Mouse (Mus musculus) thymus, postnatal 25 days (tissue): ENCODE measurements around the gene Gsdma3.

Experiments
- DNase-seq: peaks from one replicate; pipeline ENCODE4 v3.0.0; 2022

Gene Gsdma3

GRCm38 (mm10) chr11:98625611-98626410 is at the start of gene Gsdma3, which contains the start of gene Gm12355:
TSS of gene Gsdma3 (plus strand) at chr11:98626360.
TSS of gene Gm12355 (minus strand) at chr11:98625661.
- DNase-seq: no peak

GRCm38 (mm10) chr11:98577776-98578175 is 48.4 kb upstream of the Gsdma3 start:
- DNase-seq: no peak

DNA sequence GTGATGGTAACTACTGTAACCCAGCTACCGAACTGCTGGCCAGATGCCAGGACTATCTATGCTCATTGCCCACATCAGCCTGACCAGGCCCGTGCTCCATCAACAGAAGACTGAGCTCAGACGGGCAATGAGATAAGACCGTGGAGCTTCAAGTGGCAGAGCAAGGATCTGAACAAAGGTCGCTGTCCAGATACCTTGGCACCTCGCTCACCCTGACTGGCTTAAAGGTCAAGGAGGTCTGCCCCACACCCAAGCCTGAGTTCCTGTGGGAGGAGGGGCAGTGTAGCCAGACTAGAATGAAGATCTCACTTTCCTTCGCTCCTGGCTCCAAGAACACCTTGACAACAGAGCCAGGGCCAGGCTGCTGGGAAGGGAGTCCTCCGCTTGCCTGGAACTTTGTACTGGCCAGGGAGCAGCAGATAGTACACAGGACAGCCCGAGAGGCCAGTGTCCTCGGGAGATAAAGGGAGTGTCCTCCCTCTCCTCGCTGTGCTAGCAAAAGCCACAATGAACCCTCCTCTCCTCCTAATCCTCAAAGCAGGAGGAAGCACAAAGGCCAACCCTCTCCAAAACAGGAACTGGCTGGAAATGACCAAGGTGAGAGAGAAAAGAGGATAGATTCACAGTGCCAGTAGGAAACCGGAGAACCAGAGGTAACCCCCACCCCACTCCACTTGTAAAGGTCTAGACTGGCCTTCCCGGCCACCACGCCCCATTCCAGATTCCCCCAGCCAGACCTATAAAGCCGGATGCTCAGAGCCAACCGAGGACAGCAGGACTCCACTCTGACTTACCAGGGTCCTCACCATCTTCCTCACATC is 45.6 kb upstream of the Gsdma3 start:
- DNase-seq: no peak

GRCm38 (mm10) chr11:98581286-98582029 is 44.7 kb upstream of the Gsdma3 start:
- DNase-seq: no peak

GRCm38 (mm10) chr11:98582030-98582388 is 44.2 kb upstream of the Gsdma3 start:
- DNase-seq: no peak

DNA sequence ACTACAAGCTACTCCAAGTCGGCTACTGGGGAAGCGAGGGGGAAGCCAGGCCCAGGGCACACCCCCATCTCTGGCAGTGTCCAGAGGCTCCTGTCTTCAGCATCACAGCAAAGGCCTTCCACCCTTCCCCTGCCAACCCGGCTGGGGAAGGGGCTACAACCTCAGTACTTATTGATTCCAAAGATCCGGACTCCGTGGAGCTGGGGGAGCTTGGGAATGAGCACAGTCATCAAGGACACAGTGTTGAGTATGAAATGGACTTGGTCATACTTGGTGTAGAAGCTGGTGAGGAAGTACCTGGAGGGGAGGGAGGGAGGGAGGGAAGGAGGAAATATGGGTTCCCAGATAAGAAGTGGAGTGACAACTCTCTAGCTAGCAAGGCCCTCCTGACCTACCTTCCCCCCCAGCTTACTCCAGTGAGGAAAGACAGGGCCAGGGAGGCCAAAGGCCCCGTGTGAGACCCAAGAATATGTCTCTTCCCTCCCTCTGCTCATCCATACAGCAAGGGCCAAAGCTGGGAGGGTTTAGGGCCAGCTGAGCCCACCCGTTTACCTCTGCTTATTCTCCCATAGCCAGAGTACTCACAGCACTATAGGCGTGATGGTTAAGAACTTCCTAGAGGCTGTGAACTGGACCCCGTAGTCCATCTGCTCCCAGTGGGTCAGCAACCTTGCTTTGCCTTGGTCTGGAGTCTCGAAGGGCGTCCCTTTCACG is 43.5 kb upstream of the Gsdma3 start:
- no peak for DNase-seq

GRCm38 (mm10) chr11:98583265-98583552 is 43.0 kb upstream of the Gsdma3 start:
- no peak for DNase-seq

DNA sequence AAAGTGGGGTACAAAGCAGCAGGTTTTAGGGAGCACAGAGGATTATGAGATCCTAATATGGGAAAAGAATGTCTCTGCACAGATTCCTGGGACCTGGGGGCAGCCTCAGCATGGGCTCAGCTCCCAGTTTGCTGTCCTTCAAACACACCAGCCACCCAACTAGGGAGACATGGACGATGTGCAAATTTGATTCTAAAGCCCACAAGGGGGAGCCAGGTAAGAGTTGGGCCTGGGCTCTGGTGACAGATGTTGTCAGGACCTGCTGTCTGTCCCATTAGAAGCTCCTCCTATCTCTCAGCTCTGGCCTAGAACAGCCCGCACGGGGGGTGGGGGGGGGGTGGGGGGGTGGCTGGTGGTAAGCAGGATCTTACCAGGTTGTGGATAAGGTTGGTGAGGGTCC is 42.6 kb upstream of the Gsdma3 start:
- DNase-seq: peak; percentile 26

DNA sequence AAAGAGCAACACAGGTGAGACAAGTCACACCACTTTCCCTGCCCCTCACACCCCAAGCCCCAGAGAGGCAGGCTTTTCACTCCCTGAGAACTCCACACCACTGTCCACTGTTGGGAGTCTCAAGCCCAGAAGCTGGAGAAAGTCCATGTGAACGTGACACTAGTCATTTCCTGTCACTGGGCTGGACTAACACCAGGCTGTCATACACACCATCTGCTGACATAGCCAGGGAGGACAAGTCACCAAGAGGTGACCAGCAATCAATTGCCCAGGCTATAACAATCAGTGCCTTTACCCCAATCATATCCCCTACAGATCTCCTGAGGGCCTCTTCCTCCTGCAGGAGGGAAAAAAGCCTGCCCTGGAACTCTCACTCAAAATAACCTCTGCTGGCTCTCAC is 42.0 kb upstream of the Gsdma3 start:
- DNase-seq: no peak

- DNase-seq: no peak
Measured at GRCm38 (mm10) chr11:98584629-98585177, 41.5 kb upstream of the Gsdma3 start.

GRCm38 (mm10) chr11:98586087-98586891 is 39.9 kb upstream of the Gsdma3 start:
- no peak for DNase-seq

GRCm38 (mm10) chr11:98586892-98587563 is 39.1 kb upstream of the Gsdma3 start, which contains the start of gene Ormdl3:
TSS of gene Ormdl3 (minus strand) at chr11:98587368.
- DNase-seq: peak; percentile 98

DNA sequence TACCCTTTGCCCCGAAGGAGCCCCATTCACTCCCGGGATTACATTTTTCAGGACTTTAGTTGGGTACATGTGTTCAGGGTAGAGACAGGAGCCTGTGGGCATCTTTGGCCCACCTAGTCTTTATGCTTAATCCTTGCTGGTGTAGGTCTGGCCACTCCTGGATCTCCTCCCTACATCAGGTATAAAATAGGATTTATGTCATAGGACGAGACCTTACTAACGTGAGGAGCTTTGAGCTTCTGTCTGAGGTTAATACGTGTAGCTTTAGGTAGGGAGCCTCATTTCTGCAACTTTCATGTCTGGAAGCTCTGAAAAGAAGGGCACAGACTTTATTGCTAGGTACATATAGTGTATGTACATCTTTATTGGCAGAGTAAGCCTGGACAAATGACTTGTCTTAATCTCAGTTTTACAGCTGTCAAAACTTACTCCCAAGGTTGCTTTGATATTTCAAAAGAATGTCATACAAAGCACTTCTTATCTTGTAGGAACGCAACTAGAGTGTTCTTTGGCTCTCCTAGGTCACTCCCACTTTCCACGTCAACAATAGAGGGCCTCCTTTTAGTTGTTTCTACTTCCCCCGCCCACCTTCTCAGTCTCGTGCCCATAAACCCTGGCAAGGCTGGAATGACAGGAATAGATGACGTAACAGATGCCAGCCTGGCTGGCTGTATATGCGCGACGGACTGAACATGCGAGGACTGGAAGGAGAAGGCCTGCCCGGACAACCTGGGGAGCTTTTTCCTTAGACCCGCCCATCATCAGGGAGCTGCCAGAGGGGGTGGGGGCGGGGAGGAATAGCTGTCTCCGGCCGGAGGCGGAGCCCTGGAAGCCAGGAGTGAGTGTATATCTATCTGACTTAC is 38.2 kb upstream of the Gsdma3 start:
- DNase-seq: peak; percentile 49

GRCm38 (mm10) chr11:98588833-98589281 is 37.3 kb upstream of the Gsdma3 start:
- DNase-seq: no peak

DNA sequence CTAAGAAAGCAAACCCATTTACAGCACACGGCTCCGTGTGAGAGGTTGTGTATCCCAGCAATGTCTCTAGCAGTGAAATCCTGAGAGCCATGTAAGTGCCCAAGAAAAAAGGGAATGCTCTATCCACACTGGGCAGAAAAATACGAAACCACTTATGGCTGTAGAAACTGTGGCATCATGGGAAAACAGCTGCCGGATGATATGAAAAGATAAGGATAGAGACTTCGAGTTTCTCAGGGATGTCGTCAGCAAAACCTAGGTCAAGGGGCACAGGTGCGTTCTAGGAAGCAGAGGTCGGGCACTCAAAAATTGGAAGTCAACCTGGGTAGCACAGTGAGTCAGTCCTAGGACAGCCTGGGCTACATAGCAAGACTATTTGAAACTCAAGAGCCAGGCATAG is 36.9 kb upstream of the Gsdma3 start:
- no peak for DNase-seq

DNA sequence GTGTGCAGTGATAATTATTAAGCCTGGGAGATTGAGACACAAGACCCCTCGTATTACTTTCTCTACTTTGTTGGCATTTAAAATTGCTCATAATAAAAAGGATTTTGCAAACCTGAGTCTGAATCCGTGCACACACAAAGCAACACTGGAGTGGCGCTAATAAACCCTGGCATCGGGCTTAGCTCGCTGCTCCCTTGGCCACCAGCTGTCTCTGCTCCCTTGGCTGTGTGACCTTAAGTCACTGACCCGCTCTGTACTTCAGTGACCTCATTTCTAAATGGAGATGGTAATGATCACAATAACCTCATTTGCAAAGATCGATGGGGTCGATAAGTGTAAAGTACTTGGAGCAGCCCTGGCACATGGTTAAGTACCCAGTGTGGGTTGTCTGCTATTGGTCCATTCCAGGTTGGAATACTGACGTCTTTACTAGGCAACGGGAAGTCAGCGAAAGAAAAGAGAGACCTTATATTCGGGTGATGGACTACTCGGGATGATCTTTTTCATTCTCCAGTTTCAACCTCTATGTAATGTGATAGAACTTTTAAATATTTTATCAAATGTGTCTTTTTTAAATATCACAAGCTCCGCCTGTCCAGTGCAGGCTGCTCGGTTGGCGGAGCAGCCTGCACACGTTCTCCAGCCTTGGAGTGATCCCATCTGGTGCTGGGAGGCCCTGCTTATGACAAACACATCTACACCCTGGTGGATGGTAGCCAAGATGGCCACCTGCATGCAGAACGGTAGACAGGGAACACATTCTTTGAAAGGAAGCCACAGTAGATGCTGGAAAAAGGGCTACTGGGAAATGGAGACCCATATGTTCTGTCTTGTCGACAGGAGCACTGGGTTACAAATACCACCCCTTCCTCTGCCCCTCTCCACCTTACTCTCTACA is 35.4 kb upstream of the Gsdma3 start:
- no peak for DNase-seq

- DNase-seq: peak; percentile 33
Measured at GRCm38 (mm10) chr11:98595021-98595420, 31.1 kb upstream of the Gsdma3 start.

GRCm38 (mm10) chr11:98595473-98595872 is 30.7 kb upstream of the Gsdma3 start:
- DNase-seq: no peak

DNA sequence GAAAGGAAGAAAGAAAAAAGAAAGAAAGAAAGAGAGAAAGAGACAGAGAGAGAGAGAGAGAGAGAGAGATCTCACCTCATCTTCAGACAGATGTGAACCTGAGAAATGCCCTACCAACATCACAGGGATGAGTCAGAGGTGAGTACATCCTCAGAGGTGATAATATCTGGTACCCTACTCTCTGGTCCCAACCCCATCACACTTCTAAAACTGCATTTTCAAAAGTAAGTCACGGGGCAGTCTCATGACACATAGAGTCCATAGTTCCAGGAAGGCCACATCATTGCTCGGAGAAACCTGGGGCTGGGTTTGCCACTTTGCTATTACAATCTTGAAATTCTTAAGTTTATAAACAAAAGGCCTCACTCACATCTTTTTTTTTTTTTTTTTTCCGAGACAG is 30.2 kb upstream of the Gsdma3 start:
- DNase-seq: no peak
